In genomic region chr8:47680306-47680705, GRCm38 (mm10) we compare ENCODE assay signal across 23 mouse cellular contexts. TPM values are rescaled to one million over a fixed set of nuclear protein-coding genes. Genes with fewer than 3 reads are reported as not detected.
DNase-seq lines count a peak whose midpoint lies in the region; ATAC-seq and TF ChIP-seq lines count a peak whose summit lies in the region.
"Had no signal": no experiment of that assay in that cellular context is flagged by ENCODE, and none has a peak within 500 bp of the region (broad histone marks: within the 10 kb centered on the region; RNA-seq: fewer than 3 reads in every experiment).

No protein-coding gene starts in this region.

- TF ChIP-seq CTCF in left cerebral cortex, adult 2 months (IDR thresholded peaks at IDR 0.05) = no peak

- H3K36me3 ChIP-seq in forebrain, embryonic 14.5 days (ENCODE audit: control insufficient read depth, insufficient read depth, low read length) = no peaks in the 10 kb centered on the region
- H3K36me3 ChIP-seq in forebrain, embryonic 15.5 days = no peaks in the 10 kb centered on the region
- H3K36me3 ChIP-seq in macrophage (ENCODE audit: inconsistent target) = no peaks in the 10 kb centered on the region
- 0 out of 2 replicates have a peak, but pooled peaks cover 9% of the 10 kb centered on the region for H3K36me3 ChIP-seq in kidney, embryonic 16.5 days (ENCODE audit: insufficient read depth, low read length)
- H3K36me3 ChIP-seq: heart, embryonic 15.5 days; intestine, embryonic 15.5 days had no signal

- H3K27ac ChIP-seq in forebrain, embryonic 14.5 days (ENCODE audit: low read depth, low read length) = no peak overlapping the region
- no peak overlapping the region for H3K27ac ChIP-seq in forebrain, embryonic 15.5 days (replicated peaks)
- peak overlapping the region; percentile 84 for H3K27ac ChIP-seq in left cerebral cortex, adult 2 months
- peak overlapping the region; percentile 41 for H3K27ac ChIP-seq in macrophage
- H3K27ac ChIP-seq in kidney, embryonic 16.5 days (ENCODE audit: low read length) = no peak overlapping the region
- H3K27ac ChIP-seq: embryonic facial prominence, embryonic 12.5 days; heart, embryonic 15.5 days; hindbrain, embryonic 10.5 days; hindbrain, embryonic 14.5 days; intestine, embryonic 15.5 days had no signal

- H3K4me2 ChIP-seq in forebrain, embryonic 14.5 days (ENCODE audit: low read length) = no peak overlapping the region
- no peak overlapping the region for H3K4me2 ChIP-seq in forebrain, embryonic 15.5 days (replicated peaks)
- no peak overlapping the region for H3K4me2 ChIP-seq in kidney, embryonic 16.5 days (replicated peaks; ENCODE audit: low read depth, low read length)
- H3K4me2 ChIP-seq: embryonic facial prominence, embryonic 12.5 days; heart, embryonic 11.5 days; heart, embryonic 15.5 days; hindbrain, embryonic 14.5 days; intestine, embryonic 15.5 days had no signal

- peak; percentile 27 for DNase-seq in forebrain, embryonic 14.5 days (ENCODE audit: low spot score)
- no peak for DNase-seq in left cerebral cortex, adult 2 months (ENCODE audit: extremely low spot score in 1 of 2, low spot score in 2 of 2)
- DNase-seq in left cerebral cortex, adult 9 months (ENCODE audit: low spot score in 2 of 2) = no peak
- peak; percentile 67 for DNase-seq in brain, adult 2 months (ENCODE audit: low read depth, low spot score)
- no peak for DNase-seq in heart, adult 8-10 months (ENCODE audit: low spot score)
- DNase-seq: adrenal gland, postnatal 10 days; cerebellum, adult 11 months; cerebellum, adult 8-10 months; cerebellum, postnatal 14 days; gastrocnemius, postnatal 25 days; heart, adult 18-20 months; heart, postnatal 14 days had no signal

- H3K4me3 ChIP-seq in forebrain, embryonic 14.5 days (ENCODE audit: low read depth, low read length) = no peak overlapping the region
- H3K4me3 ChIP-seq in forebrain, embryonic 15.5 days = no peak overlapping the region
- H3K4me3 ChIP-seq in left cerebral cortex, adult 2 months = no peak overlapping the region
- H3K4me3 ChIP-seq in macrophage (ENCODE audit: inconsistent target) = no peak overlapping the region
- no peak overlapping the region for H3K4me3 ChIP-seq in kidney, embryonic 16.5 days (ENCODE audit: low read length)
- H3K4me3 ChIP-seq: embryonic facial prominence, embryonic 12.5 days; heart, embryonic 15.5 days; hindbrain, embryonic 10.5 days; intestine, embryonic 15.5 days had no signal

- no peak overlapping the region for H3K9ac ChIP-seq in forebrain, embryonic 14.5 days (ENCODE audit: low read length)
- no peak overlapping the region for H3K9ac ChIP-seq in forebrain, embryonic 15.5 days (replicated peaks)
- H3K9ac ChIP-seq in kidney, embryonic 16.5 days (replicated peaks; ENCODE audit: low read length) = no peak overlapping the region
- H3K9ac ChIP-seq: embryonic facial prominence, embryonic 12.5 days; heart, embryonic 15.5 days; hindbrain, embryonic 14.5 days; intestine, embryonic 15.5 days had no signal

- H3K27me3 ChIP-seq in forebrain, embryonic 14.5 days (replicated peaks; ENCODE audit: control insufficient read depth, insufficient read depth, low read length) = no peaks in the 10 kb centered on the region
- no peaks in the 10 kb centered on the region for H3K27me3 ChIP-seq in forebrain, embryonic 15.5 days
- no peaks in the 10 kb centered on the region for H3K27me3 ChIP-seq in kidney, embryonic 16.5 days (ENCODE audit: insufficient read depth, low read length)
- H3K27me3 ChIP-seq: embryonic facial prominence, embryonic 12.5 days; heart, embryonic 15.5 days; intestine, embryonic 15.5 days had no signal

- H3K4me1 ChIP-seq in forebrain, embryonic 14.5 days (ENCODE audit: control insufficient read depth, insufficient read depth, low read length) = no peaks in the 10 kb centered on the region
- peaks cover 3% of the 10 kb centered on the region; the same call in 1 of the 2 replicates for H3K4me1 ChIP-seq in forebrain, embryonic 15.5 days
- H3K4me1 ChIP-seq in kidney, embryonic 16.5 days (ENCODE audit: insufficient read depth, low read length) = peaks cover 9% of the 10 kb centered on the region

- no peaks in the 10 kb centered on the region for H3K9me3 ChIP-seq in forebrain, embryonic 14.5 days (replicated peaks; ENCODE audit: control insufficient read depth, low read length)
- no peaks in the 10 kb centered on the region for H3K9me3 ChIP-seq in forebrain, embryonic 15.5 days
- no peaks in the 10 kb centered on the region for H3K9me3 ChIP-seq in kidney, embryonic 16.5 days (ENCODE audit: low read length)
- H3K9me3 ChIP-seq: embryonic facial prominence, embryonic 12.5 days; G1E; heart, embryonic 15.5 days; intestine, embryonic 15.5 days had no signal

- intact Hi-C loops in left cerebral cortex, adult 2 months (cut with DNase I) = loop anchor here (10.0 kb wide), 1 partner anchor 666 kb away; no protein-coding TSS in a partner anchor

- ATAC-seq in forebrain, embryonic 14.5 days = no peak
- ATAC-seq in forebrain, embryonic 15.5 days (replicated peaks) = no peak
- no peak for ATAC-seq in kidney, embryonic 16.5 days (ENCODE audit: low FRiP score, low TSS enrichment)
- ATAC-seq: CD4-positive, CD25-positive, alpha-beta regulatory T cell, adult 4 months; intestine, embryonic 15.5 days had no signal

- peaks cover 42% of the 10 kb centered on the region for H3K79me2 ChIP-seq in macrophage (ENCODE audit: inconsistent target)

- 81% methylated on average over 4 of the region's 4 CpGs for WGBS in forebrain, embryonic 14.5 days
- 73% methylated on average over 4 of the region's 4 CpGs for WGBS in forebrain, embryonic 15.5 days
- WGBS in macrophage (ENCODE audit: missing documents) = 43% methylated on average over 4 of the region's 4 CpGs
- WGBS in kidney, embryonic 16.5 days = 90% methylated on average over 4 of the region's 4 CpGs

RNA-seq across cellular contexts. Expression of gene Ing2, which starts 5.0 kb away (rescaled TPM):
- polyA plus RNA-seq in forebrain, embryonic 14.5 days (2014; fragmentation: Nextera tagmentation; extraction: Ambion mirVana) = 5.8 and 10.1 TPM in 2 replicates
- polyA plus RNA-seq in forebrain, embryonic 15.5 days (2015; fragmentation: Nextera tagmentation; extraction: Ambion mirVana) = 7.3 and 8.3 TPM in 2 replicates
- total RNA-seq in left cerebral cortex, adult 2 months (2021) = 10 to 100 TPM; 52.8 to 56.0 TPM
- 10 to 100 TPM in 24 of 26 experiments, 1 to 10 TPM in 2; 9.6 to 43.9 (median 24.9) TPM for total RNA-seq in macrophage (2018; cell fraction: chromatin; rRNA removed)
- 10 to 100 TPM in 24 of 26 experiments, 1 to 10 TPM in 2; 8.4 to 26.5 (median 12.9) TPM for total RNA-seq in macrophage (2018; cell fraction: cytosol; rRNA removed)
- 10 to 100 TPM; 18.4 to 77.4 (median 40.8) TPM for total RNA-seq in macrophage (2018; cell fraction: nucleus; rRNA removed)
- polyA plus RNA-seq in macrophage (2018) = 12.1 to 21.8 TPM (median 18.8 TPM) in 3 replicates
- polyA plus RNA-seq in kidney, embryonic 16.5 days (2015; fragmentation: Nextera tagmentation; extraction: Ambion mirVana) = 9.9 and 11.6 TPM in 2 replicates
- 1 to 10 TPM; 5.4 to 6.7 (median 5.5) TPM for total RNA-seq in heart, adult 8-10 months (2022)

RNA-seq across cellular contexts. Expression of gene Cdkn2aip, which starts 33.4 kb away (rescaled TPM):
- 45.4 and 49.3 TPM in 2 replicates for polyA plus RNA-seq in forebrain, embryonic 14.5 days (2014; fragmentation: Nextera tagmentation; extraction: Ambion mirVana)
- polyA plus RNA-seq in forebrain, embryonic 15.5 days (2015; fragmentation: Nextera tagmentation; extraction: Ambion mirVana) = 46.1 and 46.2 TPM in 2 replicates
- total RNA-seq in left cerebral cortex, adult 2 months (2021) = 10 to 100 TPM; 19.5 to 21.2 TPM
- total RNA-seq in macrophage (2018; cell fraction: chromatin; rRNA removed) = 10 to 100 TPM in 7 of 26 experiments, 1 to 10 TPM in 17, under 1 TPM in 2; 0.76 to 16.1 (median 5.2) TPM
- total RNA-seq in macrophage (2018; cell fraction: cytosol; rRNA removed) = 1 to 10 TPM; 2.3 to 7.0 (median 4.0) TPM
- total RNA-seq in macrophage (2018; cell fraction: nucleus; rRNA removed) = 10 to 100 TPM in 5 of 26 experiments, 1 to 10 TPM in 21; 1.8 to 14.8 (median 4.4) TPM
- polyA plus RNA-seq in macrophage (2018) = 4.7 to 7.6 TPM (median 5.2 TPM) in 3 replicates
- polyA plus RNA-seq in kidney, embryonic 16.5 days (2015; fragmentation: Nextera tagmentation; extraction: Ambion mirVana) = 28.0 and 28.8 TPM in 2 replicates
- total RNA-seq in heart, adult 8-10 months (2022) = 1 to 10 TPM; 7.8 to 8.7 (median 8.6) TPM

Comparison
In these comparisons a context has a peak if more than half of its experiments do, and no peak if none do; other contexts are left out.
1. DNase-seq: peak in forebrain, embryonic 14.5 days (single experiment) and brain, adult 2 months (single experiment); none in left cerebral cortex, adult 2 months (0 of 2), left cerebral cortex, adult 9 months (0 of 2) and heart, adult 8-10 months (single experiment).
2. H3K27ac ChIP-seq: peak in left cerebral cortex, adult 2 months (single experiment) and macrophage (single experiment); none in forebrain, embryonic 14.5 days (single experiment), forebrain, embryonic 15.5 days (single experiment) and kidney, embryonic 16.5 days (single experiment).